Comparison of ENCODE assay signal across 10 mouse cellular contexts in the genomic region with DNA sequence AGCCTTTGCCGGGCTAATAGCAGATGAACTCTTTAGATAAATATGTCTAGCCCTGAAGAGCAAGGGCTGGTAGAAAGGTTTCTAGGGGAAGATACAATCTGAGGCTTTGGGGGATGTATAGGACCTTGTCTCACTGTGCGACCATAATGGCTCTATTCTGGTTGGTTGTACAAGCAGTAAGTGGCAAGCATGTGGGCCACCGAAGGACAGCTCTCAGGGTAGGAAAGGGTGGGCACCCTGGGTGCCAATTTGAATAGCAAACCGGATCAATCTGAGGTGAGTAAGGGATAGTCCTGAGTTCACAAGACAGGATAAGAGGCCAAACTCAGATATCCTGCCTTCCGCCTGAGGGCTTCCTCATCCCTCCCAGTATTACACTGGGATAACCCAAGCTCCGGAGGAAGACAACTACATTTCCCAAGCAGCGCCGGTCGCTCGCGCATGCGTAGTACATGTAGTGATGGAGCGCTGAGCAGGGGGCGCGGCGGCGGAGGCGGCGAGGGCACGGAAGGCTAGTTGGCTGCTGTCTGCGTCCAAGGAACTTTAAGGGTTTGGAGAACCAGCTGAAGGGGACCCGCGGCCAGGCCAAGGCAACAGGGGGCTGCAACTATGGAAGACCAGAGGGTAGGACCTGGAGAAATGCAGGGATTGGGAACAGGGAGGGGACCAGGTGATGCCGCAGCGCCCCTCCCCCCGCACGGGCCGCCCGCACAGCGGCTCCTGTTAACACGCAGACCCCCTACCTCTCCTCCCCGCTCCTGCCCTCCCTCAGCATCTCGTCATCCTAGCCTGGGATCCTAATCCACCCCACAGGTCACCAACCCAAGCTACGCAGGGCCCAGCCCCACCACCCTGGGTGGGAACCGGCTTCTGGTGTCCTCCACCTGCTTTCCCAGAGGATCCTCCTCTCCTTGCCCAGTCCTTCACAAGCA. TPM values are rescaled to one million over a fixed set of nuclear protein-coding genes. Genes with fewer than 3 reads are reported as not detected.
DNase-seq lines count a peak whose midpoint lies in the region; ATAC-seq lines count a peak whose summit lies in the region.
"Had no signal": no experiment of that assay in that cellular context is flagged by ENCODE, and none has a peak within 500 bp of the region (broad histone marks: within the 10 kb centered on the region; RNA-seq: fewer than 3 reads in every experiment).

TSS of gene Fsd1 (plus strand) at position 480 of the 932 bp plus-strand sequence.

- intact Hi-C loops in heart, postnatal 25 days (cut with DNase I), result no loop called here

- H3K27me3 ChIP-seq in heart, embryonic 11.5 days (ENCODE audit: control insufficient read depth, insufficient read depth, low read length), result peaks cover 22% of the 10 kb centered on the region
- H3K27me3 ChIP-seq in forebrain, embryonic 12.5 days, result no peaks in the 10 kb centered on the region
- H3K27me3 ChIP-seq in intestine, embryonic 14.5 days (replicated peaks; ENCODE audit: control insufficient read depth, insufficient read depth, low read length), result no peaks in the 10 kb centered on the region
- H3K27me3 ChIP-seq in liver, embryonic 13.5 days, result peaks cover 35% of the 10 kb centered on the region

- H3K9me3 ChIP-seq in heart, embryonic 11.5 days (replicated peaks; ENCODE audit: control insufficient read depth, low read length), result no peaks in the 10 kb centered on the region
- no peaks in the 10 kb centered on the region for H3K9me3 ChIP-seq in forebrain, embryonic 12.5 days
- H3K9me3 ChIP-seq in intestine, embryonic 14.5 days (ENCODE audit: control insufficient read depth, low read length), result no peaks in the 10 kb centered on the region
- H3K9me3 ChIP-seq in liver, embryonic 13.5 days (replicated peaks), result no peaks in the 10 kb centered on the region

- ATAC-seq in heart, embryonic 11.5 days (replicated peaks; ENCODE audit: insufficient number of reproducible peaks, low FRiP score, low TSS enrichment), result no peak
- peak; percentile 88 for ATAC-seq in forebrain, embryonic 12.5 days (ENCODE audit: low FRiP score)
- ATAC-seq in intestine, embryonic 14.5 days (replicated peaks; ENCODE audit: low FRiP score, low TSS enrichment, low read depth), result peak; percentile 44; the same call in 1 of the 2 replicates
- ATAC-seq in liver, embryonic 13.5 days (ENCODE audit: low read depth), result no peak

- no peaks in the 10 kb centered on the region for H3K4me1 ChIP-seq in heart, embryonic 11.5 days (ENCODE audit: control insufficient read depth, insufficient read depth, low read length)
- peaks cover 14% of the 10 kb centered on the region for H3K4me1 ChIP-seq in forebrain, embryonic 12.5 days
- peaks cover 6% of the 10 kb centered on the region; the same call in 1 of the 2 replicates for H3K4me1 ChIP-seq in intestine, embryonic 14.5 days (replicated peaks; ENCODE audit: control insufficient read depth, insufficient read depth, low read length)
- 0 out of 2 replicates have a peak, but pooled peaks cover 3% of the 10 kb centered on the region for H3K4me1 ChIP-seq in liver, embryonic 13.5 days (replicated peaks)

- no peak within 1 kb of the TSS for H3K27ac ChIP-seq in heart, embryonic 11.5 days (ENCODE audit: low read depth, low read length)
- no peak within 1 kb of the TSS for H3K27ac ChIP-seq in forebrain, embryonic 12.5 days
- H3K27ac ChIP-seq in intestine, embryonic 14.5 days (ENCODE audit: low read depth), result no peak within 1 kb of the TSS
- no peak within 1 kb of the TSS for H3K27ac ChIP-seq in liver, embryonic 13.5 days

- no peak for DNase-seq in heart, postnatal 25 days (ENCODE audit: low spot score)
- peak; percentile 73 for DNase-seq in brain, embryonic 18.5 days (ENCODE audit: low read depth, low spot score)
- peak; percentile 76 for DNase-seq in intestine, embryonic 14.5 days (ENCODE audit: low spot score)
- no peak for DNase-seq in liver, embryonic 13.5 days
- peak; percentile 80 to 81 for DNase-seq in right cerebral cortex, postnatal 36 days (ENCODE audit: low spot score in 2 of 2)
- DNase-seq in urinary bladder, postnatal 25 days (ENCODE audit: low spot score), result no peak

- H3K4me2 ChIP-seq in heart, embryonic 11.5 days, result peak within 1 kb of the TSS; percentile 56
- peak within 1 kb of the TSS; percentile 91 for H3K4me2 ChIP-seq in forebrain, embryonic 12.5 days
- peak within 1 kb of the TSS; percentile 76 for H3K4me2 ChIP-seq in intestine, embryonic 14.5 days (ENCODE audit: low read length)
- peak within 1 kb of the TSS; percentile 15; the same call in 1 of the 2 replicates for H3K4me2 ChIP-seq in liver, embryonic 13.5 days

- peak within 1 kb of the TSS; percentile 35 for H3K4me3 ChIP-seq in heart, embryonic 11.5 days (ENCODE audit: low read depth, low read length)
- peak within 1 kb of the TSS; percentile 74 for H3K4me3 ChIP-seq in forebrain, embryonic 12.5 days (replicated peaks)
- H3K4me3 ChIP-seq in intestine, embryonic 14.5 days (ENCODE audit: low read depth, low read length), result peak within 1 kb of the TSS; percentile 51
- H3K4me3 ChIP-seq in liver, embryonic 13.5 days (replicated peaks), result no peak within 1 kb of the TSS
- H3K4me3 ChIP-seq: megakaryocyte, embryonic 14.5 days had no signal

- H3K36me3 ChIP-seq in heart, embryonic 11.5 days (ENCODE audit: control insufficient read depth, insufficient read depth, low read length), result no peaks in the 10 kb centered on the region
- H3K36me3 ChIP-seq in forebrain, embryonic 12.5 days (replicated peaks), result peaks cover 15% of the 10 kb centered on the region
- no peaks in the 10 kb centered on the region for H3K36me3 ChIP-seq in intestine, embryonic 14.5 days (ENCODE audit: control insufficient read depth, insufficient read depth, low read length)
- no peaks in the 10 kb centered on the region for H3K36me3 ChIP-seq in liver, embryonic 13.5 days

- 10% methylated on average over 34 of the region's 35 CpGs for WGBS in heart, embryonic 11.5 days (ENCODE audit: insufficient replicate concordance)
- 10% methylated on average over 32 of the region's 35 CpGs for WGBS in forebrain, embryonic 12.5 days
- 9% methylated on average over 35 of the region's 35 CpGs for WGBS in intestine, embryonic 14.5 days
- WGBS in liver, embryonic 13.5 days (ENCODE audit: insufficient replicate concordance), result 9% methylated on average over 34 of the region's 35 CpGs

- H3K9ac ChIP-seq in heart, embryonic 11.5 days (ENCODE audit: low read depth, low read length), result peak within 1 kb of the TSS; percentile 44; the same call in 1 of the 2 replicates
- H3K9ac ChIP-seq in forebrain, embryonic 12.5 days, result peak within 1 kb of the TSS; percentile 78
- H3K9ac ChIP-seq in intestine, embryonic 14.5 days (ENCODE audit: low read length), result peak within 1 kb of the TSS; percentile 38; the same call in 1 of the 2 replicates
- H3K9ac ChIP-seq in liver, embryonic 13.5 days, result no peak within 1 kb of the TSS

RNA-seq across cellular contexts. Expression of gene Fsd1, which starts in this region (rescaled TPM):
- polyA plus RNA-seq in heart, embryonic 11.5 days (2014; fragmentation: Nextera tagmentation; extraction: Ambion mirVana), result 5.0 and 5.2 TPM in 2 replicates
- under 1 TPM in 1 of 2 experiments, not detected in 1; 0.47 TPM for total RNA-seq in heart, postnatal 25 days (2021)
- 79.7 and 82.4 TPM in 2 replicates for polyA plus RNA-seq in forebrain, embryonic 12.5 days (2016; fragmentation: Nextera tagmentation; extraction: Ambion mirVana)
- polyA plus RNA-seq in intestine, embryonic 14.5 days (2014; fragmentation: Nextera tagmentation; extraction: Ambion mirVana), result 16.9 and 18.8 TPM in 2 replicates
- 0.56 and 0.69 TPM in 2 replicates for polyA plus RNA-seq in liver, embryonic 13.5 days (2015; fragmentation: Nextera tagmentation; extraction: Ambion mirVana)
- total RNA-seq: MEL had no signal

Comparison
In these comparisons a context has a peak if more than half of its experiments do, and no peak if none do; other contexts are left out.
1. ATAC-seq: peak in forebrain, embryonic 12.5 days (single experiment) and intestine, embryonic 14.5 days (single experiment); none in heart, embryonic 11.5 days (single experiment) and liver, embryonic 13.5 days (single experiment).
2. H3K4me2 ChIP-seq: peak in every context shown above with its lines; median percentile 91 in forebrain, embryonic 12.5 days; 76 in intestine, embryonic 14.5 days; 56 in heart, embryonic 11.5 days; 15 in liver, embryonic 13.5 days.
3. DNase-seq: peak in brain, embryonic 18.5 days (single experiment), intestine, embryonic 14.5 days (single experiment) and right cerebral cortex, postnatal 36 days (2 of 2); none in heart, postnatal 25 days (single experiment), liver, embryonic 13.5 days (single experiment) and urinary bladder, postnatal 25 days (single experiment).